Mouse (Mus musculus) liver, postnatal 0 days (tissue): ENCODE data around the gene 2610301B20Rik.

Source experiments
- CTCF ChIP-seq: sonication (generic); IDR thresholded peaks from 2 replicates; pipeline ENCODE4 v1.5.1; 2016; ENCODE audit warnings: antibody characterized with exemption, low read depth
- EP300 ChIP-seq: IDR thresholded peaks from 2 replicates; pipeline ENCODE4 v1.6.1; 2016; ENCODE audit warnings: antibody characterized with exemption, low read depth, mild to moderate bottlenecking

DNA sequence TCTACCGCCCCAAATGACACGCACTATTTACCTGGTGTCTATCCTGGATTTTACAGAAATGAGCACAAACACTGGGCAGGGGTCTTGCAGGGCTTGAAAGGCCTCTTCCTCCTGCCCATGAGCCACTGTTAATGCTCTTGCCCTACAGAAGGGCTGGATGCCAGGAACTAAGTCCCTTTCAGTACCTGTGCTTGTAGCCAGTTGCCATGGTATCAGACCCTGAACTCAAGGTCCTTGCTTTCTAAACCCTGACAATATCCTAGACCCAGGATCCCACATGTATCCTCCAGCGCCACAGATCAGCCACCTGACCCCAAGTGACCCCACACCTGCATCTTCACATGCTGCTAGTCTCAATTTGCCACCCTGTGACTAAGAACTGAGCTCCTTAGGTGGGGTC is 39.1 kb downstream of the 2610301B20Rik start:
- TF ChIP-seq CTCF (no peak), EP300 (no peak)
